13 mouse cellular contexts compared by ENCODE assay signal in the genomic region with DNA sequence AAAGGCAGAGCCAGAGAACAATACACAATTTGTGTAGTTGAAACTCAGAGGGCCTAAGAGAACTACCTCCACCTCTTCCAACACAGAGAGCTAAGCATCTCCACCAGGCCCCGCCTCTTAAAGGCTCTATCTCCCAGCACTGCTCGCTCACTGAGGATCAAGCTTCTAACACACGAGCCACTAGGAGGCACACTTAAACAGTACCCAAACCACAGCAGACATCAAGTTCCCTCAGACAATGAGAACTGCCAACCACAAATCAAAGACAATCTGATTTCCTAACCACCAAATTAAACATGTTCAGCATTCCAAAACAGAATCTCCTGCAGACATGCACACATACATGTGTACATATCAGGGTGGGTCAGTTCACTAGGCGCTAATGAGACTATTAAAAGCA. TPM values are rescaled to one million over a fixed set of nuclear protein-coding genes. Genes with fewer than 3 reads are reported as not detected.
DNase-seq lines count a peak whose midpoint lies in the region; ATAC-seq and TF ChIP-seq lines count a peak whose summit lies in the region.
"Had no signal": no experiment of that assay in that cellular context is flagged by ENCODE, and none has a peak within 500 bp of the region (broad histone marks: within the 10 kb centered on the region; RNA-seq: fewer than 3 reads in every experiment).

No protein-coding gene starts in this region.

- no peaks in the 10 kb centered on the region for H3K27me3 ChIP-seq in heart, adult 2 months (ENCODE audit: control insufficient read depth, insufficient read depth, low read length)
- no peaks in the 10 kb centered on the region for H3K27me3 ChIP-seq in hindbrain, embryonic 11.5 days (ENCODE audit: control insufficient read depth, insufficient read depth, low read length)
- H3K27me3 ChIP-seq: forebrain, embryonic 12.5 days; hindbrain, embryonic 15.5 days had no signal

- WGBS in heart, adult 2 months: 73% methylated on average over 4 of the region's 4 CpGs
- WGBS in hindbrain, embryonic 11.5 days: 81% methylated on average over 4 of the region's 4 CpGs

- H3K9me3 ChIP-seq in hindbrain, embryonic 11.5 days (ENCODE audit: control insufficient read depth, low read length): no peaks in the 10 kb centered on the region
- H3K9me3 ChIP-seq: embryonic facial prominence, embryonic 10.5 days; forebrain, embryonic 12.5 days; hindbrain, embryonic 15.5 days; liver, embryonic 15.5 days had no signal

- H3K36me3 ChIP-seq in heart, adult 2 months (ENCODE audit: control insufficient read depth, insufficient read depth, low read length): no peaks in the 10 kb centered on the region
- H3K36me3 ChIP-seq in hindbrain, embryonic 11.5 days (ENCODE audit: control insufficient read depth, insufficient read depth, low read length): no peaks in the 10 kb centered on the region
- H3K36me3 ChIP-seq: embryonic facial prominence, embryonic 10.5 days; forebrain, embryonic 12.5 days; hindbrain, embryonic 15.5 days; liver, embryonic 15.5 days had no signal

- intact Hi-C loops in heart, adult 2 months (cut with DNase I): no loop called here

- DNase-seq in heart, adult 2 months: no peak
- DNase-seq in heart, adult 9 months (ENCODE audit: low spot score in 2 of 2): no peak
- peak; percentile 64 for DNase-seq in 416B (ENCODE audit: low read depth)
- DNase-seq in lung, postnatal 25 days (ENCODE audit: low spot score): peak; percentile 47
- DNase-seq in urinary bladder, adult 2 months (ENCODE audit: low spot score): no peak
- DNase-seq in hindbrain, embryonic 11.5 days (ENCODE audit: low spot score): no peak
- no peak for DNase-seq in right cerebral cortex, adult 18-20 months
- DNase-seq: spleen, adult 18-20 months had no signal

- no peak overlapping the region for H3K4me3 ChIP-seq in heart, adult 2 months
- H3K4me3 ChIP-seq in hindbrain, embryonic 11.5 days (ENCODE audit: low read depth, low read length): no peak overlapping the region
- H3K4me3 ChIP-seq: embryonic facial prominence, embryonic 10.5 days; forebrain, embryonic 12.5 days; hindbrain, embryonic 15.5 days; liver, embryonic 15.5 days had no signal

- no peak overlapping the region for H3K4me2 ChIP-seq in hindbrain, embryonic 11.5 days (replicated peaks; ENCODE audit: low read depth, low read length)
- H3K4me2 ChIP-seq: forebrain, embryonic 12.5 days; hindbrain, embryonic 15.5 days; liver, embryonic 15.5 days had no signal

- H3K27ac ChIP-seq in heart, adult 2 months: no peak overlapping the region
- no peak overlapping the region for H3K27ac ChIP-seq in hindbrain, embryonic 11.5 days (ENCODE audit: low read depth, low read length)
- H3K27ac ChIP-seq: embryonic facial prominence, embryonic 10.5 days; forebrain, embryonic 12.5 days; hindbrain, embryonic 15.5 days; liver, embryonic 15.5 days had no signal

- TF ChIP-seq EP300 in heart, adult 2 months (IDR thresholded peaks at IDR 0.05; ENCODE audit: insufficient read depth, low read depth, low read length): no peak

- H3K4me1 ChIP-seq in heart, adult 2 months (ENCODE audit: control insufficient read depth, insufficient read depth, low read length): peaks cover 1% of the 10 kb centered on the region; the same call in 1 of the 2 replicates
- H3K4me1 ChIP-seq in hindbrain, embryonic 11.5 days (replicated peaks; ENCODE audit: control insufficient read depth, insufficient read depth, low read length): no peaks in the 10 kb centered on the region
- H3K4me1 ChIP-seq: embryonic facial prominence, embryonic 10.5 days; forebrain, embryonic 12.5 days; hindbrain, embryonic 15.5 days had no signal

- no peak overlapping the region for H3K9ac ChIP-seq in heart, adult 2 months (ENCODE audit: low read depth, low read length)
- no peak overlapping the region for H3K9ac ChIP-seq in hindbrain, embryonic 11.5 days (ENCODE audit: low read depth, low read length)
- H3K9ac ChIP-seq: forebrain, embryonic 12.5 days; hindbrain, embryonic 15.5 days; liver, embryonic 15.5 days had no signal

- TF ChIP-seq POLR2A in heart, adult 2 months (IDR thresholded peaks at IDR 0.05; ENCODE audit: insufficient read depth, low read depth, low read length): no peak

- ATAC-seq in activated CD4-positive, CD25-positive, alpha-beta regulatory T cell, adult 4 months: peak; percentile 68
- no peak for ATAC-seq in hindbrain, embryonic 11.5 days (ENCODE audit: low FRiP score)

- TF ChIP-seq CTCF in heart, adult 2 months (IDR thresholded peaks at IDR 0.05): peak; percentile 43

- no peaks in the 10 kb centered on the region for H3K79me2 ChIP-seq in heart, adult 2 months (replicated peaks; ENCODE audit: control insufficient read depth, insufficient read depth, low read length)

RNA-seq across cellular contexts. Expression of a gene that starts 9.4 kb away (rescaled TPM):
- total RNA-seq in heart, adult 2 months (2021): 10 to 100 TPM; 76.8 to 79.8 TPM
- 77.8 and 93.2 TPM in 2 replicates for polyA plus RNA-seq in heart, adult 2 months (2012; rRNA removed)
- 100 to 1,000 TPM; 168 to 169 TPM for polyA plus RNA-seq in activated CD4-positive, CD25-positive, alpha-beta regulatory T cell, adult 4 months (2017; shearing (Covaris generic))
- 50.2 and 53.9 TPM in 2 replicates for polyA plus RNA-seq in urinary bladder, adult 2 months (2012; rRNA removed)
- 142 and 165 TPM in 2 replicates for polyA plus RNA-seq in hindbrain, embryonic 11.5 days (2014; fragmentation: Nextera tagmentation; extraction: Ambion mirVana)

Comparison
In these comparisons a context has a peak if more than half of its experiments do, and no peak if none do; other contexts are left out.
1. DNase-seq: peak in 416B (single experiment) and lung, postnatal 25 days (single experiment); none in heart, adult 2 months (0 of 2), heart, adult 9 months (0 of 2), urinary bladder, adult 2 months (single experiment), hindbrain, embryonic 11.5 days (single experiment) and right cerebral cortex, adult 18-20 months (single experiment).